Mouse (Mus musculus): ENCODE results near the gene Gm5767. TPM values are rescaled to one million over a fixed set of nuclear protein-coding genes. Genes with fewer than 3 reads are reported as not detected.

Gm5767 gene
- polyA plus RNA-seq, 1 experiment from 2014 or later = not detected

GRCm38 (mm10) chr16:8658764-8659163 lies 21.8 kb upstream of the Gm5767 start:
- 91% methylated on average over 4 of the region's 4 CpGs for WGBS
- Histone ChIP-seq H3K27me3 (replicated peaks; ENCODE audit: low read depth, poor library complexity, severe bottlenecking) (no peaks in the 10 kb centered on the region), H3K36me3 (replicated peaks) (peaks cover 98% of the 10 kb centered on the region), H3K27ac (replicated peaks) (no peak overlapping the region), H3K4me3 (no peak overlapping the region), H3K9me3 (no peaks in the 10 kb centered on the region), H3K4me1 (no peaks in the 10 kb centered on the region)
- no peak for DNase-seq (ENCODE audit: low spot score)

GRCm38 (mm10) chr16:8663022-8663421 lies 17.5 kb upstream of the Gm5767 start:
- Histone ChIP-seq H3K36me3 (replicated peaks) (peaks cover 97% of the 10 kb centered on the region), H3K4me3 (no peak overlapping the region), H3K27ac (replicated peaks) (no peak overlapping the region), H3K27me3 (replicated peaks; ENCODE audit: low read depth, poor library complexity, severe bottlenecking) (no peaks in the 10 kb centered on the region), H3K4me1 (peaks cover 18% of the 10 kb centered on the region), H3K9me3 (no peaks in the 10 kb centered on the region)
- no peak for DNase-seq (ENCODE audit: low spot score)
- WGBS = 88% methylated on average over 2 of the region's 2 CpGs

GRCm38 (mm10) chr16:8663606-8664539 lies 16.7 kb upstream of the Gm5767 start:
- Histone ChIP-seq H3K9me3 (no peaks in the 10 kb centered on the region), H3K4me3 (no peak overlapping the region), H3K27ac (replicated peaks) (no peak overlapping the region), H3K4me1 (peaks cover 26% of the 10 kb centered on the region), H3K27me3 (replicated peaks; ENCODE audit: low read depth, poor library complexity, severe bottlenecking) (no peaks in the 10 kb centered on the region), H3K36me3 (replicated peaks) (peaks cover 97% of the 10 kb centered on the region)
- no peak for DNase-seq (ENCODE audit: low spot score)
- WGBS = 88% methylated on average over 24 of the region's 24 CpGs

- DNase-seq (ENCODE audit: low spot score) = no peak
- Histone ChIP-seq H3K9me3 (no peaks in the 10 kb centered on the region), H3K27ac (replicated peaks) (no peak overlapping the region; the same call in 1 of the 2 replicates), H3K4me1 (peaks cover 41% of the 10 kb centered on the region), H3K27me3 (replicated peaks; ENCODE audit: low read depth, poor library complexity, severe bottlenecking) (no peaks in the 10 kb centered on the region), H3K36me3 (replicated peaks) (peaks cover 87% of the 10 kb centered on the region), H3K4me3 (no peak overlapping the region)
- 83% methylated on average over 5 of the region's 5 CpGs for WGBS
Observed at GRCm38 (mm10) chr16:8665367-8665766, 15.2 kb upstream of the Gm5767 start.

- no peak overlapping the region for H3K4me3 ChIP-seq
- 0 out of 2 replicates have a peak overlapping the region, but pooled peaks have one; percentile 14 for H3K27ac ChIP-seq (replicated peaks)
- 64% methylated on average over 2 of the region's 2 CpGs for WGBS
Observed at GRCm38 (mm10) chr16:8666452-8666851, 14.1 kb upstream of the Gm5767 start.

GRCm38 (mm10) chr16:8667261-8667660 lies 13.3 kb upstream of the Gm5767 start:
- H3K36me3 ChIP-seq (replicated peaks) = peaks cover 68% of the 10 kb centered on the region
- DNase-seq (ENCODE audit: low spot score) = no peak
- 86% methylated on average over 7 of the region's 7 CpGs for whole genome bisulfite sequencing
- H3K27me3 ChIP-seq (replicated peaks; ENCODE audit: low read depth, poor library complexity, severe bottlenecking) = no peaks in the 10 kb centered on the region
- no peak overlapping the region for H3K4me3 ChIP-seq
- H3K4me1 ChIP-seq = peaks cover 56% of the 10 kb centered on the region
- H3K27ac ChIP-seq (replicated peaks) = peak overlapping the region; percentile 51
- H3K9me3 ChIP-seq = no peaks in the 10 kb centered on the region

More at GRCm38 (mm10) chr16:8666452-8666851, 14.1 kb upstream of the Gm5767 start:
- H3K36me3 ChIP-seq (replicated peaks) = peaks cover 77% of the 10 kb centered on the region
- no peak for DNase-seq (ENCODE audit: low spot score)
- H3K9me3 ChIP-seq = no peaks in the 10 kb centered on the region
- H3K4me1 ChIP-seq = peaks cover 52% of the 10 kb centered on the region
- no peaks in the 10 kb centered on the region for H3K27me3 ChIP-seq (replicated peaks; ENCODE audit: low read depth, poor library complexity, severe bottlenecking)

- H3K4me3 ChIP-seq = no peak overlapping the region
- peaks cover 63% of the 10 kb centered on the region for H3K36me3 ChIP-seq (replicated peaks)
- no peak for DNase-seq (ENCODE audit: low spot score)
- H3K27ac ChIP-seq (replicated peaks) = peak overlapping the region; percentile 51
- H3K9me3 ChIP-seq = no peaks in the 10 kb centered on the region
- 70% methylated on average over 4 of the region's 4 CpGs for WGBS
- peaks cover 3% of the 10 kb centered on the region for H3K27me3 ChIP-seq (replicated peaks; ENCODE audit: low read depth, poor library complexity, severe bottlenecking)
- H3K4me1 ChIP-seq = peaks cover 56% of the 10 kb centered on the region
Observed at GRCm38 (mm10) chr16:8667814-8668213, 12.8 kb upstream of the Gm5767 start.

- no peak overlapping the region; the same call in 1 of the 2 replicates for H3K27ac ChIP-seq (replicated peaks)
- H3K27me3 ChIP-seq (replicated peaks; ENCODE audit: low read depth, poor library complexity, severe bottlenecking) = peaks cover 9% of the 10 kb centered on the region
- 87% methylated on average over 2 of the region's 2 CpGs for WGBS
- no peak overlapping the region for H3K4me3 ChIP-seq
- peaks cover 57% of the 10 kb centered on the region for H3K36me3 ChIP-seq (replicated peaks)
- H3K9me3 ChIP-seq = no peaks in the 10 kb centered on the region
- peaks cover 56% of the 10 kb centered on the region for H3K4me1 ChIP-seq
- no peak for DNase-seq (ENCODE audit: low spot score)
Observed at GRCm38 (mm10) chr16:8668386-8668785, 12.2 kb upstream of the Gm5767 start.

- H3K27ac ChIP-seq (replicated peaks) = peak overlapping the region; percentile 92
- WGBS = 57% methylated on average over 5 of the region's 5 CpGs
- peak overlapping the region; percentile 81 for H3K4me3 ChIP-seq
- peaks cover 56% of the 10 kb centered on the region for H3K4me1 ChIP-seq
- peak; percentile 23 for DNase-seq (ENCODE audit: low spot score)
- no peaks in the 10 kb centered on the region for H3K9me3 ChIP-seq
- H3K36me3 ChIP-seq (replicated peaks) = peaks cover 47% of the 10 kb centered on the region
- H3K27me3 ChIP-seq (replicated peaks; ENCODE audit: low read depth, poor library complexity, severe bottlenecking) = peaks cover 17% of the 10 kb centered on the region
Observed at GRCm38 (mm10) chr16:8669432-8669831, 11.1 kb upstream of the Gm5767 start.

GRCm38 (mm10) chr16:8670041-8671035 lies 10.2 kb upstream of the Gm5767 start:
- no peaks in the 10 kb centered on the region for H3K9me3 ChIP-seq
- H3K27me3 ChIP-seq (replicated peaks; ENCODE audit: low read depth, poor library complexity, severe bottlenecking) = peaks cover 17% of the 10 kb centered on the region
- 4% methylated on average over 15 of the region's 15 CpGs for WGBS
- DNase-seq (ENCODE audit: low spot score) = peak; percentile 79
- H3K4me1 ChIP-seq = peaks cover 56% of the 10 kb centered on the region
- peak overlapping the region; percentile 81 for H3K4me3 ChIP-seq
- H3K27ac ChIP-seq (replicated peaks) = peak overlapping the region; percentile 92
- peaks cover 38% of the 10 kb centered on the region for H3K36me3 ChIP-seq (replicated peaks)

GRCm38 (mm10) chr16:8671551-8672349 lies 8.8 kb upstream of the Gm5767 start, which contains the start of gene Carhsp1:
Carhsp1 (minus strand) TSS chr16:8672155.
- peak; percentile 98 for DNase-seq (ENCODE audit: low spot score)
- Histone ChIP-seq H3K4me3 (peak within 1 kb of the TSS; percentile 81), H3K4me1 (peaks cover 49% of the 10 kb centered on the region), H3K27me3 (replicated peaks; ENCODE audit: low read depth, poor library complexity, severe bottlenecking) (peaks cover 17% of the 10 kb centered on the region), H3K27ac (replicated peaks) (peak within 1 kb of the TSS; percentile 92), H3K9me3 (no peaks in the 10 kb centered on the region), H3K36me3 (replicated peaks) (peaks cover 25% of the 10 kb centered on the region)
- WGBS = under 1% methylated on average over 67 of the region's 67 CpGs

Measured in embryonic facial prominence, embryonic 10.5 days (tissue).